Mouse (Mus musculus) intestine, embryonic 14.5 days (tissue): ENCODE results near the gene Tcp11l1. TPM values are rescaled to one million over a fixed set of nuclear protein-coding genes. Genes with fewer than 3 reads are reported as not detected.

Experiments used
- ATAC-seq: fragments of 200-750 bp; cut with Nextera tagmentation; replicated peaks from 2 replicates; pipeline ENCODE4 v1.8.0; 2017; ENCODE audit warnings: low read depth, moderate number of reproducible peaks, moderate TSS enrichment, moderate library complexity; ENCODE audit not compliant: low FRiP score, low TSS enrichment
- DNase-seq: peaks from one replicate; pipeline ENCODE4 v3.0.0-alpha.2; 2018; ENCODE audit warnings: low spot score
- H3K27ac ChIP-seq: fragments of 300-500 bp; sonication (generic); 2 replicates; pipeline ENCODE4 v1.5.1; 2014; ENCODE audit warnings: low read depth, mild to moderate bottlenecking, control low read depth
- H3K27me3 ChIP-seq: fragments of 300-500 bp; sonication (generic); replicated peaks from 2 replicates; pipeline ENCODE4 v1.6.1; 2014; ENCODE audit warnings: low read length, control low read depth; ENCODE audit not compliant: control insufficient read depth, insufficient read depth
- H3K36me3 ChIP-seq: fragments of 300-500 bp; sonication (generic); 2 replicates; pipeline ENCODE4 v1.6.1; 2014; ENCODE audit warnings: low read length, control low read depth; ENCODE audit not compliant: control insufficient read depth, insufficient read depth
- H3K4me1 ChIP-seq: fragments of 300-500 bp; sonication (generic); replicated peaks from 2 replicates; pipeline ENCODE4 v1.6.1; 2014; ENCODE audit warnings: low read length, control low read depth, mixed read lengths; ENCODE audit not compliant: control insufficient read depth, insufficient read depth
- H3K4me2 ChIP-seq: fragments of 300-500 bp; sonication (generic); 2 replicates; pipeline ENCODE4 v1.6.1; 2014; ENCODE audit warnings: low read length
- H3K4me3 ChIP-seq: fragments of 300-500 bp; sonication (generic); 2 replicates; pipeline ENCODE4 v1.5.1; 2014; ENCODE audit warnings: low read depth, low read length, control low read depth, mixed read lengths
- H3K9ac ChIP-seq: fragments of 300-500 bp; sonication (generic); 2 replicates; pipeline ENCODE4 v1.6.1; 2014; ENCODE audit warnings: mild to moderate bottlenecking, low read length
- H3K9me3 ChIP-seq: fragments of 300-500 bp; sonication (generic); 2 replicates; pipeline ENCODE4 v1.6.1; 2016; ENCODE audit warnings: low read length, control low read depth; ENCODE audit not compliant: control insufficient read depth
- WGBS: fragments of 180-500 bp; shearing (Covaris S2); extraction: QIAGEN DNeasy Blood & Tissue Kit; methylation state at CpG from one replicate; pipeline ENCODE4 v1.1.7; 2014; 5-methylcytosine and 5-hydroxymethylcytosine counted together
- polyA plus RNA-seq: library from polyadenylated mRNA; unstranded; fragments of >200 nt; fragmentation: Nextera tagmentation; extraction: Ambion mirVana; gene quantifications from 2 replicates; pipeline ENCODE4 v1.2.1, GENCODE M21; 2014

The Tcp11l1 gene
- polyA plus RNA-seq, 1 experiment from 2014 or later = 52.6 TPM

GRCm38 (mm10) chr2:104703158-104703557, 8.8 kb downstream of the Tcp11l1 start:
- Histone ChIP-seq H3K4me2 (no peak overlapping the region), H3K4me1 (peaks cover 17% of the 10 kb centered on the region; the same call in 1 of the 2 replicates), H3K4me3 (no peak overlapping the region), H3K9ac (no peak overlapping the region), H3K9me3 (no peaks in the 10 kb centered on the region), H3K27me3 (no peaks in the 10 kb centered on the region), H3K27ac (no peak overlapping the region), H3K36me3 (no peaks in the 10 kb centered on the region; the same call in 1 of the 2 replicates)
- DNase-seq = no peak
- WGBS = 88% methylated on average over 3 of the region's 3 CpGs
- no peak for ATAC-seq

GRCm38 (mm10) chr2:104699659-104700058, 12.3 kb downstream of the Tcp11l1 start:
- H3K36me3 ChIP-seq = peaks cover 4% of the 10 kb centered on the region
- DNase-seq (no peak), ATAC-seq (no peak)
- H3K4me3 ChIP-seq = no peak overlapping the region
- no peak overlapping the region for H3K27ac ChIP-seq
- H3K9ac ChIP-seq = no peak overlapping the region
- no peaks in the 10 kb centered on the region for H3K9me3 ChIP-seq
- 89% methylated on average over 11 of the region's 11 CpGs for WGBS
- no peak overlapping the region for H3K4me2 ChIP-seq
- 0 out of 2 replicates have a peak, but pooled peaks cover 3% of the 10 kb centered on the region for H3K4me1 ChIP-seq
- no peaks in the 10 kb centered on the region for H3K27me3 ChIP-seq

GRCm38 (mm10) chr2:104692551-104692950, 19.4 kb downstream of the Tcp11l1 start:
- H3K27ac ChIP-seq = no peak overlapping the region
- no peak for DNase-seq
- no peak for ATAC-seq
- H3K9me3 ChIP-seq = no peaks in the 10 kb centered on the region
- H3K4me2 ChIP-seq = no peak overlapping the region
- 36% methylated on average over 2 of the region's 2 CpGs for WGBS
- H3K4me1 ChIP-seq = no peaks in the 10 kb centered on the region
- H3K9ac ChIP-seq = no peak overlapping the region
- H3K36me3 ChIP-seq = no peaks in the 10 kb centered on the region
- H3K27me3 ChIP-seq = no peaks in the 10 kb centered on the region
- H3K4me3 ChIP-seq = no peak overlapping the region

GRCm38 (mm10) chr2:104690720-104691119, 21.2 kb downstream of the Tcp11l1 start:
- Histone ChIP-seq H3K27me3 (no peaks in the 10 kb centered on the region), H3K9ac (no peak overlapping the region), H3K4me2 (no peak overlapping the region), H3K27ac (no peak overlapping the region), H3K36me3 (no peaks in the 10 kb centered on the region), H3K9me3 (no peaks in the 10 kb centered on the region), H3K4me1 (no peaks in the 10 kb centered on the region), H3K4me3 (no peak overlapping the region)
- 91% methylated on average over 4 of the region's 4 CpGs for WGBS
- ATAC-seq = no peak
- no peak for DNase-seq

GRCm38 (mm10) chr2:104688724-104689123, 23.2 kb downstream of the Tcp11l1 start:
- Histone ChIP-seq H3K9ac (no peak overlapping the region), H3K4me1 (no peaks in the 10 kb centered on the region), H3K4me3 (no peak overlapping the region), H3K27ac (no peak overlapping the region), H3K36me3 (0 out of 2 replicates have a peak, but pooled peaks cover 6% of the 10 kb centered on the region), H3K27me3 (no peaks in the 10 kb centered on the region), H3K9me3 (no peaks in the 10 kb centered on the region), H3K4me2 (no peak overlapping the region)
- DNase-seq (no peak), ATAC-seq (no peak)
- WGBS = 81% methylated on average over 8 of the region's 8 CpGs

GRCm38 (mm10) chr2:104688321-104688720, 23.6 kb downstream of the Tcp11l1 start:
- Histone ChIP-seq H3K4me2 (no peak overlapping the region), H3K9ac (no peak overlapping the region), H3K36me3 (peaks cover 8% of the 10 kb centered on the region; the same call in 1 of the 2 replicates), H3K4me3 (no peak overlapping the region), H3K27me3 (no peaks in the 10 kb centered on the region), H3K4me1 (no peaks in the 10 kb centered on the region), H3K27ac (no peak overlapping the region), H3K9me3 (no peaks in the 10 kb centered on the region)
- WGBS = 74% methylated on average over 3 of the region's 3 CpGs
- ATAC-seq = no peak
- no peak for DNase-seq

GRCm38 (mm10) chr2:104687261-104687660, 24.7 kb downstream of the Tcp11l1 start:
- H3K27me3 ChIP-seq = no peaks in the 10 kb centered on the region
- ATAC-seq = no peak
- 64% methylated on average over 3 of the region's 3 CpGs for WGBS

GRCm38 (mm10) chr2:104685418-104685817, 26.6 kb downstream of the Tcp11l1 start:
- 5% methylated on average over 13 of the region's 13 CpGs for WGBS
- H3K27ac ChIP-seq = no peak overlapping the region
- peak; percentile 92 for ATAC-seq
- H3K9ac ChIP-seq = no peak overlapping the region
- no peaks in the 10 kb centered on the region for H3K27me3 ChIP-seq
- no peak overlapping the region for H3K4me3 ChIP-seq
- no peaks in the 10 kb centered on the region for H3K4me1 ChIP-seq
- peaks cover 25% of the 10 kb centered on the region for H3K36me3 ChIP-seq
- 0 out of 2 replicates have a peak overlapping the region, but pooled peaks have one; percentile 20 for H3K4me2 ChIP-seq
- peak; percentile 87 for DNase-seq
- H3K9me3 ChIP-seq = no peaks in the 10 kb centered on the region

More at GRCm38 (mm10) chr2:104687261-104687660, 24.7 kb downstream of the Tcp11l1 start:
- peaks cover 18% of the 10 kb centered on the region for H3K36me3 ChIP-seq
- no peak overlapping the region for H3K4me2 ChIP-seq
- no peaks in the 10 kb centered on the region for H3K9me3 ChIP-seq
- H3K4me1 ChIP-seq = no peaks in the 10 kb centered on the region
- no peak for DNase-seq
- H3K9ac ChIP-seq = no peak overlapping the region
- no peak overlapping the region for H3K27ac ChIP-seq
- no peak overlapping the region for H3K4me3 ChIP-seq

- H3K36me3 ChIP-seq = peaks cover 25% of the 10 kb centered on the region
- H3K9me3 ChIP-seq = no peaks in the 10 kb centered on the region
- no peak overlapping the region for H3K27ac ChIP-seq
- 91% methylated on average over 4 of the region's 4 CpGs for WGBS
- H3K9ac ChIP-seq = no peak overlapping the region
- H3K4me1 ChIP-seq = no peaks in the 10 kb centered on the region
- no peaks in the 10 kb centered on the region for H3K27me3 ChIP-seq
- ATAC-seq (no peak), DNase-seq (no peak)
- no peak overlapping the region for H3K4me3 ChIP-seq
- H3K4me2 ChIP-seq = 0 out of 2 replicates have a peak overlapping the region, but pooled peaks have one; percentile 20
Measured at GRCm38 (mm10) chr2:104684771-104685170, 27.2 kb downstream of the Tcp11l1 start.
